Mouse (Mus musculus) heart, adult 2 months (tissue): ENCODE results near the gene Tfpi2.

Source experiments
- CTCF ChIP-seq: fragments of 200-600 bp; IDR thresholded peaks from 2 replicates; pipeline ENCODE4 v1.8.1; 2022; ENCODE audit warnings: antibody characterized with exemption, mild to moderate bottlenecking, moderate library complexity
- EP300 ChIP-seq: fragments of 200-500 bp; IDR thresholded peaks from 2 replicates; pipeline ENCODE4 v1.6.1; 2011; ENCODE audit warnings: low read depth, low read length, control low read depth; ENCODE audit not compliant: insufficient read depth

- TF ChIP-seq CTCF (no peak), EP300 (no peak)
These were observed 53.7 kb downstream of the Tfpi2 start for GRCm38 (mm10) chr6:3935048-3935447.
